Mouse (Mus musculus) layer of hippocampus, adult 8-10 months (tissue): ENCODE results near the gene Ptprh. TPM values are rescaled to one million over a fixed set of nuclear protein-coding genes. Genes with fewer than 3 reads are reported as not detected.
"Not testable (repeated sequence)": the region's sequence is repeated elsewhere in the genome, so short reads cannot be mapped to it uniquely, and the experiment has no call there.

Source experiments
- DNase-seq, 2 experiments: peaks; one replicate each; pipeline ENCODE4 v3.0.0; 2022; ENCODE audit warnings: low spot score in 2 of 2
- total RNA-seq, 4 experiments: library from RNA; stranded (reverse); gene quantifications; 2 replicates each; pipeline ENCODE4 v1.2.4; 2022

Ptprh gene
- total RNA-seq, 4 experiments from 2014 or later: 0.59 to 0.85 (median 0.67) TPM

GRCm38 (mm10) chr7:4524212-4524922 lies 79.5 kb downstream of the Ptprh start, which contains the start of gene Tnni3:
Tnni3 (minus strand) TSS chr7:4524229.
- not testable (repeated sequence) for DNase-seq

DNA sequence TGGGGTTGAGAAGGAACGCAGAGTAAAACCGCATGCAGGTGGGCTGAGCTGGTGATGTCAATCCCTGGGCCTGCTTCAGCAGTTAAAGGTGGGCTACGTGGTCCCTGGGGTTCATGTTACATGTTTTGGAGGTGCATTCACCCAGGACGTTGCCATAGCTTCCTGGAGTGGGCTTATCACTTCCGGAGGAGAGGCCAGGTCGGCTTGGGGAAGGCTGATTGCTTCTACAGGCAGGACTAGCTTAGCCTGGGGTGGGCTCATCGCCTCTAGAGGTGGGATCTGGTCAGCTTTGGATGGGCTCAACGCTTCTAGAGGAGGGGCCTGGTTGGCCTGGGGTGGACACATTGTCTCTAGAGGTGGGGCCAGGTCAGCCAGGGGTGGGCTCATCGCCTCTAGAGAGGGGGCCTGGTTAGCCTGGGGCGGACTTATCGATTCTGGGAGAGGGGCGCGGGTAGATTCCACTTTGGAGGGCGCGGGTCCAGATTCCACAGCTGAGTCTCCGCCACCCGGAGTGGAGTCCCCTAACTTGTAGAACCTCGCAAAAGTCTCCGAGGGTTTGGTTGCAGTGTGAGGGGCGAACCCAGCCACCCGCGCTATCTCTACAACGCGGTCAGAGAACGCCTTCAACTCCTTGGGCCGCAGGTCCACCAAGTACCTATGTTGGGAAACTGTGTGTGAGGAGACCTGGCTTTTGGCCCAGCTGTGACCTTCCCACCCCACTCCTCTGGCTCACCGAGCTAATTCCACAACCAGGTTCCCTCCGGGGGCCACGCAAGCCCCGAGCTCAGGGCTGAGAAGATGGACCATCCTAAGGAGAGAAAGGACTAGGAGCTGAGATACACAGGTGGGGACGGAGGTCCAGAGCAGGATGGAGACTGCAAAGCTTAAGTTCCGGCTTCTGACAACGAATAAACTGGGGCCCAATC lies 80.4 kb downstream of the Ptprh start:
- no peak for DNase-seq

DNA sequence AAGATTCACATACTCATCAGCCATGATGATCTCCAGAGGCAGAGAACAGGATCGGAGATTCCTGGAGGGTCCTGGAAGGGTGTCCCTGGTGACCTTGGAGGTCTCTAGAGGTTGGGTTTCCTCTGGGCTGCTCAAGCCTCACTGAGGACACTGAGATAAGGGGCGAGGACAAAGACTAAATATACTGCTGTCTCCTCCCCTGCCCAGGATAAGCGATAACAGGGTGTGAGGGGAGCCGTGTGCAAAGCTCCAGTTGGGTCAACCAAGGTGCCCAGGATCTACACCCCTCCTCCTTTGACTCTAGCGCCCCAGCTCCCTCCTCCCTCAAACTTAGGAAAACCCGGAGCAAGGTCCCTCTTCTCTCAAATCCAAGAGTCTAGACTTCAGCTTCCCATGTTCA lies 81.5 kb downstream of the Ptprh start:
- no peak for DNase-seq

DNA sequence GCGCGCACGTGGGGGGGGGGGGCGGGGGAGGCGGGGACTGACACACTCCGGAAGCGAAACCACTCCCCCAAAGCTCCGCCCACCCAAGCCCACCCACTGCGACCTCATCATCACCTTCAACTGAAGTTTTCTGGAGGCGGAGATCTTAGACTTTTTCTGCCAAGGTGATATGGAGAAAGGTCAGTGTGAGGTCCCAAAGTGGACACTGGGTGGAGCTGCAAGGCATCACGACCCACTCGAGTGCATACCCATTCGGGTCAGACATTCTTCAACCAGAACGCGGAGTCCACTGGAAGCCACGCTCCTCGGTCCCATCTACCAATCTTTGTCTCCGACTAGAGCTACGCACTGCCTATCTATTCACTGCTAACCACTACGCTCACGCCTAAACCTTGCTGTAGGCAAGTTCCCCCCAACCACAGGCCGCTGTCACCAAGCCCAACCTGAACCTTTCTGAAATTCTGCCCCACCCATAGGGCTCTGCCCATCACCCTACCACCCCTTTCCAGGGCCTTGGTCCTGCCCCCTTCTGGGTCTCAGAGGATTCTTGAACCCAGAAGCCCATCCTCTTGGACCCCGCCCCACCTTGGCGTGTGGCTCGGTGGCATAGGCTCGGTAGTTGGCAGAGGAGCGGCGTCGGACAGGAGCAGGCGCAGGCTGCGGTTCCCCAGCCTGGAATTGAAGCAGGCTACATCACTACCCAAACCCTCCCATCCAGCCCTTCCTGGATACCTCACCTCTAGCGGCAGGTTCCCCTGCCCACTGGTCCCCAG lies 82.4 kb downstream of the Ptprh start:
- DNase-seq: no peak

DNA sequence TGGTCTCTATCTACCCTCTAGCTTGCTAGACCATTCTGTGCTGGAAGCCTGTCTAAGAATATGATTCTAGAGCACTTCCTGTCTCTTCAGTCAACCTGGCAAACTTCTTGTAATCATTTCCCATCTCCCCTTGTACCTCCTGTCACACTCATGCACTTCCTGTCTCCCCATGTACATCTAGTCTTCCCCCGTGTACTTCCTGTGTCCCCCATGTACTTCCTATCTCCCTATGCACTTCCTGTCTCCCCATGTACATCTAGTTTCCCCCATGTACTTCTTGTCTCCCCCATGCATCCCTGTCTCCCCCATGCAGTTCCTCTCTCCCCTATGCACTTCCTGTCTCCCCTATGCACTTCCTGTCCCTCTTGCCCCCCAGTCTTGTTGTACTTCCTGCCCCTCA lies 85.4 kb downstream of the Ptprh start:
- no peak for DNase-seq

- DNase-seq: no peak
Observed at GRCm38 (mm10) chr7:4516332-4517050, 87.3 kb downstream of the Ptprh start, which contains the start of gene Tnnt1. Tnnt1 (minus strand) TSS chr7:4516382.

- no peak for DNase-seq
Observed at GRCm38 (mm10) chr7:4515853-4516252, 88.0 kb downstream of the Ptprh start.

DNA sequence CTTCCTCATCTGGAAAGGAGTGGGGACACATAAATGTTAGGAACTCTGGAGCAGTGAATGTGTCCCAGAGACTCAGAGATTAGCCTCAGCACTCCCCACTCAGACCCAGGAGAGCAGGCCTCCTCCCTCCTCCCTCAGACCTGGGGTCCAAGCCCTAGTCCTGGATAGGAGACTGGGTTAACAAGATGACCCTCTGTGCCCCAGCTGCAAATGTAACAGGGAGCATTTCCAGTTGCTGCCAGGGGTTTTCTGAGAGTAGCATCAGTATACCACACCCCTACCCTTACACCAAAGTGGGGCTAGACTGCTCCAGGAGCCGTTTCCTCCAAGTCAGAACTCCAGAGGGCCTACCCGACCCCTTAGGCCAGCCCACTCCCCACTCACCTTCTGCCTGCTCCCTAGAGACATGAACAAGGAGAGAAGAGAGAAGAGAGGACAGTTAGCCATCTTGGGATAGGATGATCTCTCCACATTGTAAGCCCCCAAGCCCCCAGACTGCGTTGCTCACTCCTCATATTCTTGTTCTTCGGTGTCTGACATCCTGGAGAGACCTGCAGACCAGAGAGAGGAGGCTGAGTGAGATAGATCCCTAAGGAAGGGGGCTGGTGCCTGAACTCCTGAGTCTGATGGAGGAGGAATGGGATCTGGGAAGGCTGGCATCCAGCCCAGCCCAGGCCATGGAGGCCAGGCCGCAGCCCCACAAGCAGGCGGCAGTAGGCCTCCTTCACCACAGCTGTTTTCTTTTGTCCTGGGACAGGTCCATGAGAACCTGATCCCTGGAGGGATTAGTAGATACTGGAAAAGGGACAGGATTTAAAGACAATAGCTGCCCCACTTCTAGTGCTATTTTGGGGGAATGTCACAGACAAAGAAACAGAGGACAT lies 89.8 kb downstream of the Ptprh start:
- no peak for DNase-seq

- DNase-seq: no peak
Observed at GRCm38 (mm10) chr7:4513236-4513635, 90.6 kb downstream of the Ptprh start.

DNA sequence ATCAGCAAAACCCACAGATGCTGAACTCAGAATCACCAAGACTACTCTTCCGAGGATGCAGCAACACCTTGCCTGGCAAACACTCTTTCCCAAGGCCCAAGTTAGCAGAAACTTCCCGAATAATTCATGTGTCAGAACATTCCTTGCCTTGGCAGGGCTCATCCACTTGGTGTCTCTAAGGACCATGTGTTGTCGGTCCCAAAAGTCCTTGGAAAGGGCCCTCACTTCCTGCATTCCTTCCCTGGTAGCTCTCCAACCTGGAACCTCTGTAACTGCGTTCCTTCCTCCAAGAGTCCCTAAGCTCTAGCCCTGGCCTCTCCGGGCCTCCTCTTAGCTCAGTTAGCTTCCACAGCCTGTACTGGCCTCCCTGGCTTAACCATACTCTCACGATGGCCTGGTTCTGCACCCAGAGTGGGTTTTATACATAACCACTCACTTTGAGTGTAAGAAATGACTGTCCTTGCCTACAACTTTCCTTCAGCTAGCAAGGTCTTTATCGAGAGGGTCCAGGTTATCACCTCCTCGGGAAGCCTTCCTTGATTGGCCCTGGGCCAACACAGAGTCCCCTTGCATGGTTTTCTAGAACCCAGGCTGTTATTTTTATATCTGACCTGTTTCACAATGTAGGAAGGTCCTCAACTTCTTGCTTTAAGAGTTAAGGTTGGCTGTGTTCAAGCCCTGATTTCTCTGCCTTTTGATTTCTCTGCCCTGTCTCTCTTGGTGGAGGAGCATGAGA lies 92.2 kb downstream of the Ptprh start:
- DNase-seq: no peak

DNA sequence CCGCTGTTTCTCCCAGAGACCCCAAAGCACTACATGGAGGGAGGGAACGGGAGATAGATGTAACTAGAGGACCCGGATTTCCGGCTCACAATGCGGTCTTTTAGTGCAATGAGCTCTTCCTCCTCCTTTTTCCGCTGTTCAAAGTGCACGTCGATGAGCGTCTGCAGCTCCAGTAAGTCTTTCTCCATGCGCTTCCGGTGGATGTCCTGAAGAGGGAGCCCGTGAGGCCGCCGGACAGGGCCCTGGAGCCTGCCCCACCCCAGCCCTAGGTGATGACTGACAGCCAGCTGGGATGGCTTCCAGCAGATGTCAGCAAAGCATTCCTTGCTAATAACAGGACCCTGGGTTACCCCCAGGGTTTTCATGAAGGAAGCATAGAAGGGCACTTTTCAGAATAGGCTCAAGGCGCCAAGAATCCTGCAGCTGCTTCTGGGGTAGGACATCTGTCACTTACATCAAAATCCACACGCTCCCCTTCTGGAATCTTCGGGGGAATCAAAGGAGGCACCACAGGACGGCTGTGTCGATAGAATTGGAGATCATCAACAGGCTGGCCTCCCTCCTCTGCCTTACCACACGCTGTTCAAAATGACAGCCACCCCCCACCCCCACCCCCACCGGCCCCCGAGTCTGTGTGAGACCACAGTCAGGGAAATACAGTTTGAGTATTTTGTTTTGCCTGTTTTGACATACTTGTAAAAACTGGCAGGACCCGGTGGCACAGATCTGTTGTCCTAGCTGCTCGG lies 93.8 kb downstream of the Ptprh start:
- DNase-seq: no peak

GRCm38 (mm10) chr7:4508739-4509116 lies 95.1 kb downstream of the Ptprh start:
- DNase-seq: no peak

GRCm38 (mm10) chr7:4508062-4508738 lies 95.6 kb downstream of the Ptprh start:
- DNase-seq: no peak

DNA sequence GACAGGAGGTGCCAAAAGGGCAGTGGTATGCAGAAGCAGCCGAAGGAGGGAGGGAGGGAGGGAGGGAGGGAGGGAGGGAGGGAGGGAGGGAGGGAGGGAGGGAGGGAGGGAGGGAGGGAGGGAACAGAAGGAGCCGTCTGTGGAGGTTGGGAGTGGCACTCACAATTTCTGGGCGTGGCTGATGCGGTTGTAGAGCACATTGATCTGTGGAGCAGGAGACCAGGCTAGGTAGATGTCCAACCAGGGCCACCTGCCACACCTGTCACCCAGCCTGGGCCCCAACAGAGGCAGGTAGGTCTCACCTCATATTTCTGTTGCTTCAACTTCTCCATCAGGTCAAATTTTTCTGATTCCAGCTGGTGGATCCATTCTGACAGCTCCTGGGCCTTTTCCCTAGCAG lies 96.6 kb downstream of the Ptprh start:
- no peak for DNase-seq

- DNase-seq: no peak
Observed at GRCm38 (mm10) chr7:4504646-4505435, 99.0 kb downstream of the Ptprh start.

GRCm38 (mm10) chr7:4503858-4504257 lies 100.0 kb downstream of the Ptprh start:
- no peak for DNase-seq

DNA sequence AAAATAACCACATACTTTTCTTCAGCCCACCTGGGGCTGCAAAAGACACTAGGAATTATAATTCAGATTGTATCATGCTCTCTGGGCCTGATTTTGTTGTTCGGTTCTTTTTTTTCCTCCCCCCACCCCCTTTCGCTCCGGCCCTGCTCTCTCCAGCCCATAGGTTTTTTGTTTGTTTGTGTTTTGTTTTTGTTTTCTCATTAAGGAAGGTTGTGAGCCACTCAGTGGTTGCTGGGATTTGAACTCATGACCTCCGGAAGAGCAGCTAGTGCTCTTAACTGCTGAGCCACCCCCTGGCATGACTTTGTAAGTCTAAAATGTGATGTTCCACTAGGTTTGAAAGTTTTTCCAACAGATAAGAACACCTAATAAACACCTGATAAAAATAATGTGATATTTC lies 100.7 kb downstream of the Ptprh start:
- DNase-seq: no peak
